Mouse (Mus musculus) CH12.LX (cell line): ENCODE data around the gene Gch1. TPM values are rescaled to one million over a fixed set of nuclear protein-coding genes. Genes with fewer than 3 reads are reported as not detected.
A peak's percentile ranks its signal among the peaks of the same experiment; 100 is the strongest.

Experiments
- DNase-seq: peaks from one replicate; pipeline ENCODE4 v3.0.0-alpha.2; 2013; ENCODE audit errors: extremely low read depth
- H3K27ac ChIP-seq: 2 replicates; pipeline ENCODE4 v1.5.1; 2012; ENCODE audit warnings: low read depth, mild to moderate bottlenecking, control low read depth, moderate library complexity; ENCODE audit not compliant: insufficient read depth
- H3K27me3 ChIP-seq: replicated peaks from 2 replicates; pipeline ENCODE3; 2012; ENCODE audit warnings: inconsistent platforms
- H3K36me3 ChIP-seq, 2 experiments: replicated peaks in 1 of 2; 2 replicates each; pipeline versions ENCODE3 to v1.6.1; 2012; ENCODE audit warnings: inconsistent platforms in 1 of 2, low read length in 1 of 2, mild to moderate bottlenecking in 1 of 2, mixed read lengths in 1 of 2, moderate library complexity in 1 of 2; ENCODE audit not compliant: control insufficient read depth in 1 of 2, insufficient read depth in 1 of 2
- H3K4me1 ChIP-seq, 2 experiments: 2 replicates each; pipeline ENCODE4 v1.6.1; 2012; ENCODE audit warnings: inconsistent platforms in 1 of 2, moderate library complexity in 1 of 2; ENCODE audit not compliant: insufficient read depth in 2 of 2, control insufficient read depth in 1 of 2
- H3K4me2 ChIP-seq: 2 replicates; pipeline ENCODE4 v1.6.1; 2012; ENCODE audit warnings: low read depth, mild to moderate bottlenecking, control low read depth; ENCODE audit not compliant: poor library complexity, insufficient read depth, severe bottlenecking
- H3K4me3 ChIP-seq, 3 experiments: fragments of 150-350 bp in 1 of 3; sonication (generic) in 1 of 3; replicated peaks in 1 of 3; 2 replicates each; pipeline versions ENCODE3 to v1.5.1; 2011 to 2012; ENCODE audit warnings: low read depth in 2 of 3, low read length in 2 of 3, mild to moderate bottlenecking in 2 of 3, moderate library complexity in 2 of 3, control low read depth in 1 of 3, improper control_type of control experiment in 1 of 3, inconsistent platforms in 1 of 3, mixed read lengths in 1 of 3; ENCODE audit not compliant: poor library complexity in 1 of 3
- H3K79me2 ChIP-seq: replicated peaks from 2 replicates; pipeline ENCODE4 v1.6.1; 2012; ENCODE audit warnings: mild to moderate bottlenecking, moderate library complexity; ENCODE audit not compliant: control insufficient read depth, poor library complexity, insufficient read depth, severe bottlenecking; ENCODE audit errors: extremely low read depth
- H3K9ac ChIP-seq: 2 replicates; pipeline ENCODE4 v1.6.1; 2012; ENCODE audit warnings: low read depth, mild to moderate bottlenecking, control low read depth, moderate library complexity; ENCODE audit not compliant: insufficient read depth
- H3K9me3 ChIP-seq: replicated peaks from 2 replicates; pipeline ENCODE3; 2012; ENCODE audit warnings: low read length, inconsistent platforms, mixed read lengths
- BHLHE40 ChIP-seq: IDR thresholded peaks from 2 replicates; pipeline ENCODE4 v1.6.1; 2011; ENCODE audit warnings: mild to moderate bottlenecking, low read depth, low read length, improper control_type of control experiment
- CTCF ChIP-seq, 2 experiments: IDR thresholded peaks in 1 of 2; conservative IDR thresholded peaks in 1 of 2; 2 replicates each; pipeline ENCODE4 v1.5.1; 2011 to 2012; ENCODE audit warnings: low read depth in 2 of 2, low read length in 2 of 2, improper control_type of control experiment in 1 of 2, inconsistent platforms in 1 of 2, mild to moderate bottlenecking in 1 of 2, moderate library complexity in 1 of 2
- ELF1 ChIP-seq: IDR thresholded peaks from 2 replicates; pipeline ENCODE4 v1.6.1; 2014; ENCODE audit warnings: low read depth, mild to moderate bottlenecking, inconsistent platforms, low read length, improper control_type of control experiment
- GABPA ChIP-seq: IDR thresholded peaks from 2 replicates; pipeline ENCODE4 v1.6.1; 2012; ENCODE audit warnings: low read depth, low read length, improper control_type of control experiment, inconsistent platforms; ENCODE audit not compliant: insufficient replicate concordance
- MAX ChIP-seq: IDR thresholded peaks from 2 replicates; pipeline ENCODE4 v1.6.1; 2011; ENCODE audit warnings: low read length, improper control_type of control experiment
- MAZ ChIP-seq: IDR thresholded peaks from 2 replicates; pipeline ENCODE4 v1.6.1; 2012; ENCODE audit warnings: low read depth, mild to moderate bottlenecking, inconsistent platforms, low read length, improper control_type of control experiment, moderate library complexity
- MYC ChIP-seq: IDR thresholded peaks from 2 replicates; pipeline ENCODE4 v1.6.1; 2011; ENCODE audit warnings: low read depth, mild to moderate bottlenecking, improper control_type of control experiment, low read length
- NELFE ChIP-seq: IDR thresholded peaks from 2 replicates; pipeline ENCODE4 v1.6.1; 2011; ENCODE audit warnings: low read depth, low read length, improper control_type of control experiment
- NRF1 ChIP-seq: IDR thresholded peaks from 2 replicates; pipeline ENCODE4 v1.6.1; 2014; ENCODE audit warnings: low read depth, mild to moderate bottlenecking, inconsistent platforms, low read length, improper control_type of control experiment, moderate library complexity
- POLR2AphosphoS2 ChIP-seq: IDR thresholded peaks from 2 replicates; pipeline ENCODE4 v1.6.1; 2011; ENCODE audit warnings: low read depth, low read length, improper control_type of control experiment
- RAD21 ChIP-seq: IDR thresholded peaks from 2 replicates; pipeline ENCODE4 v1.6.1; 2011; ENCODE audit warnings: low read depth, mild to moderate bottlenecking, low read length, improper control_type of control experiment, moderate library complexity
- SMC3 ChIP-seq: IDR thresholded peaks from 2 replicates; pipeline ENCODE4 v1.6.1; 2011; ENCODE audit warnings: low read depth, low read length, improper control_type of control experiment
- TCF12 ChIP-seq: IDR thresholded peaks from 2 replicates; pipeline ENCODE4 v1.6.1; 2014; ENCODE audit warnings: low read depth, mild to moderate bottlenecking, inconsistent platforms, low read length, improper control_type of control experiment
- UBTF ChIP-seq: IDR thresholded peaks from 2 replicates; pipeline ENCODE4 v1.6.1; 2012; ENCODE audit warnings: low read depth, mild to moderate bottlenecking, inconsistent platforms, low read length, improper control_type of control experiment, moderate library complexity
- ZMIZ1 ChIP-seq: IDR thresholded peaks from 2 replicates; pipeline ENCODE4 v1.6.1; 2012; ENCODE audit warnings: low read depth, mild to moderate bottlenecking, inconsistent platforms, low read length, improper control_type of control experiment
- ZNF384 ChIP-seq: IDR thresholded peaks from 2 replicates; pipeline ENCODE4 v1.6.1; 2012; ENCODE audit warnings: low read depth, low read length, improper control_type of control experiment, inconsistent platforms
- dilution Hi-C: fragments of 300-500 bp; cut with MboI; formaldehyde crosslinking; loops from 2 replicates; pipeline ENCODE4 v1.14.3; 2020; ENCODE audit warnings: low sequenced_read_pairs; ENCODE audit not compliant: extremely low pct_unique_long_range_greater_than_20kb, extremely low pct_ligation_motif_present
- in situ Hi-C: fragments of 300-500 bp; cut with MboI; formaldehyde crosslinking; loops from 3 replicates; pipeline ENCODE4 v1.14.3; 2019; ENCODE audit warnings: low sequenced_read_pairs, low pct_ligation_motif_present, low pct_unique_long_range_greater_than_20kb, mixed read lengths
- polyA plus RNA-seq: library from polyadenylated mRNA; unstranded; fragments of >175 nt; gene quantifications from 2 replicates; pipeline ENCODE4 v1.2.1, GENCODE M21; 2012; ENCODE audit warnings: low read depth; ENCODE audit not compliant: insufficient read length
- total RNA-seq, 2 experiments: library from RNA; depleted of rRNA; stranded (reverse); fragments of 300-350 nt in 1 of 2; fragments of >200 nt in 1 of 2; gene quantifications; 2 replicates each; pipeline ENCODE4 v1.2.3; 2012 to 2014

Gene Gch1
- total and polyA plus RNA-seq, 3 experiments = 5.7 to 6.5 (median 5.7) TPM

GRCm38 (mm10) chr14:47194096-47194495 lies 4.9 kb upstream of the Gch1 start:
- Histone ChIP-seq H3K79me2 (no peaks in the 10 kb centered on the region), H3K9ac (no peak overlapping the region), H3K4me2 (no peak overlapping the region), H3K27me3 (no peaks in the 10 kb centered on the region), H3K9me3 (no peaks in the 10 kb centered on the region), H3K36me3 (no peaks in the 10 kb centered on the region), H3K4me3 (no peak overlapping the region), H3K4me1 (peaks cover 0 to 16% of the 10 kb centered on the region in 2 experiments; a peak in 2 of 4 replicates)
- peak; percentile 61 for DNase-seq
- dilution Hi-C loops = no loop called here
- TF ChIP-seq ZNF384 = no peak
- TF ChIP-seq NELFE = no peak
- TF ChIP-seq SMC3 = peak; percentile 30
- peak; percentile 42 to 65 for TF ChIP-seq CTCF (conservative IDR thresholded peaks at IDR 0.05 in 1 of 2, IDR thresholded peaks at IDR 0.05 in 1 of 2; ENCODE audit: low read depth in 2 of 2, low read length in 2 of 2)
- peak; percentile 27; the same call in 1 of the 2 replicates for TF ChIP-seq ELF1
- no peak for TF ChIP-seq MAX
- no peak for TF ChIP-seq ZMIZ1
- no peak for TF ChIP-seq TCF12
- no peak for TF ChIP-seq MYC
- TF ChIP-seq BHLHE40 = no peak
- TF ChIP-seq RAD21 = peak; percentile 4
- TF ChIP-seq, all 38 proteins: peak for 4
- in situ Hi-C loops = no loop called here
- no peak overlapping the region for H3K27ac ChIP-seq

DNA sequence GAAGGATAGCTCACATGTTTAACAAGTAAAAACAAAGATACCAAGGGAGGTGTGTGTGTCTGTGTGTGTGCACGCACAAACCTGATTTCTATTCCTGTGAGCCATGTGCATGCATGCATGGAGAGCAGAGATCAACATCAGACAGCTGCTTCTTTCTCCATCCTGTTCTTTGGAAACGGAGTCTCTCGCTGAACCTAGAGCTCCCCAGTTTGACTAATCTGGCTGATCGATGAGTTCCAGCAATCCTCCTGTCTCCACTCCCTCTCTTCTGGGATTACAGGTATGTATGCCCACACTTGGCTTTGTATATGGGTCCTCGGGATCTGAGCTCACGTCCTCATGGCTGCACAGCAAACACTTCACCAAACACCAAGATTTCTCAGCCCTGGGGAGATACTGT lies 4.3 kb upstream of the Gch1 start:
- H3K27ac ChIP-seq = no peak overlapping the region
- TF ChIP-seq UBTF = no peak
- no peak for TF ChIP-seq NRF1
- no peak for TF ChIP-seq ELF1
- TF ChIP-seq POLR2AphosphoS2 = no peak
- TF ChIP-seq GABPA = no peak
- TF ChIP-seq MAZ = no peak
- no peaks in the 10 kb centered on the region for H3K27me3 ChIP-seq
- peaks cover 0 to 16% of the 10 kb centered on the region in 2 experiments; a peak in 2 of 4 replicates for H3K4me1 ChIP-seq
- H3K9me3 ChIP-seq = no peaks in the 10 kb centered on the region
- H3K4me3 ChIP-seq = no peak overlapping the region
- H3K36me3 ChIP-seq = no peaks in the 10 kb centered on the region
- no peak for DNase-seq
- no peak overlapping the region for H3K4me2 ChIP-seq
- dilution Hi-C loops (no loop called here), in situ Hi-C loops (no loop called here)
- no peaks in the 10 kb centered on the region for H3K79me2 ChIP-seq
- no peak overlapping the region for H3K9ac ChIP-seq
